Mouse (Mus musculus): ENCODE data around the gene Spata22. TPM values are rescaled to one million over a fixed set of nuclear protein-coding genes. Genes with fewer than 3 reads are reported as not detected.

Gene Spata22
- polyA plus RNA-seq, 1 experiment from 2014 or later: not detected

DNA sequence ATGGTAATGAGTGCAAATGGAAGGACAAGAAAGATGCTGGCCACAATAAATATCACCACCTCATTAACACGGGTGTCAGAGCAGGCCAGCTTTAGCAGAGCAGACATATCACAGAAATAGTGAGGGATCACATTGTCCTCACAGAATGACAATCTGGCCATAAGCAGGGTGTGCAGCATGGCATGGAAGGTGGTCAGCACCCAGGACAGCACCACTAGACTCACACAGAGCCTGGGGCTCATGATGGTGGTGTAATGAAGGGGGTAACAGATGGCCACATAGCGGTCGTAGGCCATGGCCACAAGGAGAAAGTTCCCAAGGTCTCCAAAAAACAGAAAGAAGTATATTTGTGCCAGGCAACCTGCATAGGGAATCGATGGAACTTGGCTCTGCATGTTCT is 65.8 kb downstream of the Spata22 start:
- no peaks in the 10 kb centered on the region for H3K4me1 ChIP-seq (ENCODE audit: control insufficient read depth, insufficient read depth, low read length)
- H3K36me3 ChIP-seq (ENCODE audit: control insufficient read depth, insufficient read depth, low read length): no peaks in the 10 kb centered on the region
- H3K27ac ChIP-seq (ENCODE audit: low read depth, low read length): no peak overlapping the region
- H3K4me2 ChIP-seq (ENCODE audit: low read depth): no peak overlapping the region
- no peak for ATAC-seq (ENCODE audit: insufficient read depth, low FRiP score, low TSS enrichment)
- 73% methylated on average over 4 of the region's 4 CpGs for WGBS
- H3K27me3 ChIP-seq (ENCODE audit: control insufficient read depth, insufficient read depth, low read length): no peaks in the 10 kb centered on the region
- no peak overlapping the region for H3K9ac ChIP-seq (ENCODE audit: low read length)
- no peaks in the 10 kb centered on the region for H3K9me3 ChIP-seq (ENCODE audit: control insufficient read depth, low read length)
- H3K4me3 ChIP-seq (ENCODE audit: low read depth, low read length): no peak overlapping the region
- DNase-seq (ENCODE audit: low spot score): no peak

Other genes starting within 250 kb of the Spata22 start
- gene Itgae, start 239.2 kb upstream of the Spata22 start, polyA plus RNA-seq (2014; fragmentation: Nextera tagmentation; extraction: Ambion mirVana): 0.34 and 0.42 TPM in 2 replicates
- gene Haspin, start 191.4 kb upstream of the Spata22 start, polyA plus RNA-seq (2014; fragmentation: Nextera tagmentation; extraction: Ambion mirVana): 16.0 and 17.6 TPM in 2 replicates
- gene P2rx5, start 169.3 kb upstream of the Spata22 start, polyA plus RNA-seq (2014; fragmentation: Nextera tagmentation; extraction: Ambion mirVana): 0.31 and 0.51 TPM in 2 replicates
- gene Emc6, start 152.7 kb upstream of the Spata22 start, polyA plus RNA-seq (2014; fragmentation: Nextera tagmentation; extraction: Ambion mirVana): 119 and 131 TPM in 2 replicates
- gene Tax1bp3, start 152.7 kb upstream of the Spata22 start, polyA plus RNA-seq (2014; fragmentation: Nextera tagmentation; extraction: Ambion mirVana): 225 and 227 TPM in 2 replicates
- gene Ctns, start 130.7 kb upstream of the Spata22 start, polyA plus RNA-seq (2014; fragmentation: Nextera tagmentation; extraction: Ambion mirVana): 21.3 TPM in 2 replicates
- gene Shpk, start 130.3 kb upstream of the Spata22 start, polyA plus RNA-seq (2014; fragmentation: Nextera tagmentation; extraction: Ambion mirVana): 0.73 and 1.6 TPM in 2 replicates
- gene Trpv1, start 95.4 kb upstream of the Spata22 start, polyA plus RNA-seq (2014; fragmentation: Nextera tagmentation; extraction: Ambion mirVana): 0.18 TPM in 1 of 2 replicates, not detected in the other
- gene Trpv3, start 62.4 kb upstream of the Spata22 start, polyA plus RNA-seq (2014; fragmentation: Nextera tagmentation; extraction: Ambion mirVana): 0.04 TPM in 2 replicates
- gene Aspa, start 145 bp upstream of the Spata22 start, polyA plus RNA-seq (2014; fragmentation: Nextera tagmentation; extraction: Ambion mirVana): 0.15 TPM in 1 of 2 replicates, not detected in the other
- not detected in 2 replicates for gene Gm49340, start within 50 bp of the Spata22 start, polyA plus RNA-seq (2014; fragmentation: Nextera tagmentation; extraction: Ambion mirVana)
- gene Olfr20, start 21.0 kb downstream of the Spata22 start, polyA plus RNA-seq (2014; fragmentation: Nextera tagmentation; extraction: Ambion mirVana): not detected in 2 replicates
- not detected in 2 replicates for gene Olfr376, start 41.5 kb downstream of the Spata22 start, polyA plus RNA-seq (2014; fragmentation: Nextera tagmentation; extraction: Ambion mirVana)
- gene Olfr1, start 69.9 kb downstream of the Spata22 start, polyA plus RNA-seq (2014; fragmentation: Nextera tagmentation; extraction: Ambion mirVana): not detected in 2 replicates
- gene Olfr378, start 98.7 kb downstream of the Spata22 start, polyA plus RNA-seq (2014; fragmentation: Nextera tagmentation; extraction: Ambion mirVana): not detected in 2 replicates
- gene Olfr380, start 127.8 kb downstream of the Spata22 start, polyA plus RNA-seq (2014; fragmentation: Nextera tagmentation; extraction: Ambion mirVana): not detected in 2 replicates
- gene Olfr381, start 161.9 kb downstream of the Spata22 start, polyA plus RNA-seq (2014; fragmentation: Nextera tagmentation; extraction: Ambion mirVana): not detected in 2 replicates
- gene Olfr382, start 187.5 kb downstream of the Spata22 start, polyA plus RNA-seq (2014; fragmentation: Nextera tagmentation; extraction: Ambion mirVana): not detected in 2 replicates

Data from neural tube, embryonic 11.5 days (tissue).